Mouse (Mus musculus) erythroblast, embryonic 14.5 days (primary cell): ENCODE data around the gene Slc39a1.

Experiments used
- GATA1 ChIP-seq: IDR thresholded peaks from 2 replicates; pipeline ENCODE4 v1.6.1; 2012; ENCODE audit warnings: low read length, inconsistent platforms, mixed read lengths
- TAL1 ChIP-seq: IDR thresholded peaks from 3 replicates; pipeline ENCODE4 v1.6.1; 2012; ENCODE audit warnings: low read length, inconsistent platforms, mixed read lengths

- no peak for TF ChIP-seq GATA1
- no peak for TF ChIP-seq TAL1
Observed at GRCm38 (mm10) chr3:90291982-90292344, 44.0 kb downstream of the Slc39a1 start.
